Mouse (Mus musculus): ENCODE data around the gene Man2a2.

Gene Man2a2

GRCm38 (mm10) chr7:80369967-80370431 is 1.2 kb downstream of the Man2a2 start:
- no peak for DNase-seq (ENCODE audit: low spot score)

DNA sequence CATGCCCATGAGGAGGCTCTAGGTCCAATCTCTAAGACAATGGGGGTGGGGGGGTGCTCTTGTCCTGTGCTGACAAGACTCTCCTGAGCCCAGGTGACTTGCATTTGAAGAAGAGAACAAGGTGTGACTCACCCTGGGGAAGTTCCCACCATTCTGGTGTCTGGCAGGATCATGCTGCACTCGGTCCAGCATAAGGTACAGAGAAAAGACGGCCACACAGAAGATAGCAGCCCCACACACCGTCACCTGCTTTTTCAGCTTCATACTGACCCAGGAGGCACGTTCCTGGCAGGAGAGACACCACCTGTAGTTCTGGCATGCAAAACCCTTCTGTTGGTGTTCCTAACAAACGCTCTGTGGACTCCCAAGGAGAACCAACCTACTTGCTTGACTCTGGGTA is 1.7 kb downstream of the Man2a2 start:
- DNase-seq (ENCODE audit: low spot score) = no peak

GRCm38 (mm10) chr7:80368635-80369421 is 2.3 kb downstream of the Man2a2 start:
- DNase-seq (ENCODE audit: low spot score) = no peak

DNA sequence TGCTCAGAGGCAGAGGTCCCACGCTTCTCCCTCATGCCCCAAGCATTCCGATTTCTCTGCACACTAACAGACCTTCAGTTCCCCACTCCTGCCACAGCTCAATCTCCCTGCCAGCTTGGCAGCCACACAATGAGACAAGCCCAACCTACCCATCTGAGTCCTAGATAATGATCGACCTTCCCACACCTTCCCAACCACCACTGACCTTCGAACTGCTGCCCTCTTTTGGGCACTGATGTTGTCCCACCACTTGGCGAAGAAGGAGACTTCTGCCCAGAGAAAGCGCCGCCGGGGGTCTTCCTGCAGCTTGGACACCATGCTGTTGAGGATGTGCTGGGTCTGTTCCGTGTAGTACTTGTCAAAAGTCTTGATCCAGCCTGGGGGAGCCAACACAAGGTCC is 3.2 kb downstream of the Man2a2 start:
- no peak for DNase-seq (ENCODE audit: low spot score)

- DNase-seq (ENCODE audit: low spot score) = no peak
These were observed 3.9 kb downstream of the Man2a2 start for GRCm38 (mm10) chr7:80367232-80367631.

DNA sequence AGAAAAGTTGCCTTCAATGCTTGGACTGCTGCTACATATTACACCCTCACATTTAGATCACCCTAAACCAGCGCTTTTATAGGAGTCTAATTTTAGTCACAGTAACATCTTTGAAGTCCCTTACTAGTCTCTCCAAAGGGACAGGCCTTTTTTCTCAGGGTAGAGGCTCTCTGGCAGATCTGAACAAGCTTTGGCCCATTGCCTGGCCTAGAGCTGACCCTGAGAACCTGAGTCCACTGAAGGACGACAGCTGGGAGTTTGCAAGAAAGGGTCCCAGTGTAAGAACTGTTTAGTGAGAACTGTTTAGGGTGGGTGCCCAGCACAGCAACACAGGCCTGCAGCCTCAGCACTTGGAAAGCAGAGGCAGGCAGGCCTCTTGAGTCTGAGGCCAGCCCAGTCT is 5.4 kb downstream of the Man2a2 start:
- DNase-seq (ENCODE audit: low spot score) = no peak

DNA sequence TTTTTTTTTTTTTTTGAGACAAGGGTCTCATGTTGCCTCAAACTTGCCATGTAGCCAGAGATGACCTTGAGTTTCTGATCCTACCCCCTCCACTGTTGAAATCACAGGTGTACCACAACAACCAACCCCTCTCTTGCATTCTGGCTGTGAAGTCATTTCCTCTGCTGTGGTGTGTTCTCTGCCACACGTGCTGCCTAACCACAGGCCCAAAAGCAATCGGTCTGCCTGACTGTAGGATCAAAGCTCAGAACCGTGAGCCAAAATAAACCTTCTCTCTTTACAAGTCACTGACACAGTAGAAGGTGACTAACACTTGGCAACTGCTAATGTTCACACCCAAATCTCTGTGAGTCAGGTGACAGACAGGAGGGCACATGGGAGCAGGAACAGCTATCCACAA is 10.7 kb downstream of the Man2a2 start:
- DNase-seq (ENCODE audit: low spot score) = no peak

GRCm38 (mm10) chr7:80358039-80358438 is 13.1 kb downstream of the Man2a2 start:
- DNase-seq (ENCODE audit: low spot score) = no peak

- DNase-seq (ENCODE audit: low spot score) = no peak
These were observed 14.0 kb downstream of the Man2a2 start for GRCm38 (mm10) chr7:80357156-80357555.

DNA sequence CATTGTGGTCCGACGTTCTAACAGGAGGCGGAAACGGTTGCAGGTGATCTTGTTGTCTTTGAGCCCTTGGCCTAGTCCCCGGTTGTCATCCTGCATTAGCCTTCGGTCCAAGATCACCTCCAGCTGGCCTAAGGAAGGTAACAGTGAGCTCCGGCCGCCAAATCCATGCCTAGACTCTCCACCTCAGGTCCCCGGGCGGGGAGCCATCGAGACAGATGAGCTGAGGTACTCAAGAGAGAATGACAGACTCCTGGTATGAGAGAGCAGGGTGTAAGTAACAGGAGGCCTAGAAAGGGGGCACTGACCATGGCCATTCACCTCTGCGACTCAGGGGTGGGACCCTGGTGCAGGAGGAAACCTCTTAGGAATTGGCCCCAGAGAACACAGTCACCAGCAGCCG is 14.8 kb downstream of the Man2a2 start:
- no peak for DNase-seq (ENCODE audit: low spot score)

DNA sequence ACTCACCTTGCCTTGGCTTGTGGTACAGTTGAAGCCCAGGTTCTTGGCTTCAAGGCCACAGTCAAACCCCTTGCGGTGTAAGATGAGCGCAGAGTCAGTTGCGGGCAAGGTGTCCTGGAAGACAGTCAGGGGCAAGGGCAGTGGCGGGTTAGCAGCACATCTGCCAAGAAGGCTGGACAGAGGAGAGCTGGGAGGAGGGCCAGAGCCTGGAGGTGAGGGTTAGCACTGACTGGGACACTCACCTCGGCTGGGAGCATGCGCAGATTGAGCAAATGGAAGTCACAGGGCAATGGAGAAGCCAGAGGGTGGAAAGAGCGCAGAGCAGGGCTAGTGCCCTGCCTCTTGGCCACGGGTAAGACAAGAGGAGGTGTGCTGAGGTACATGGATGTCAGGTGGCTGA is 18.3 kb downstream of the Man2a2 start:
- DNase-seq (ENCODE audit: low spot score) = no peak

GRCm38 (mm10) chr7:80350808-80351207 is 20.4 kb downstream of the Man2a2 start:
- no peak for DNase-seq (ENCODE audit: low spot score)

GRCm38 (mm10) chr7:80347670-80348586 is 23.2 kb downstream of the Man2a2 start:
- DNase-seq (ENCODE audit: low spot score) = no peak

DNA sequence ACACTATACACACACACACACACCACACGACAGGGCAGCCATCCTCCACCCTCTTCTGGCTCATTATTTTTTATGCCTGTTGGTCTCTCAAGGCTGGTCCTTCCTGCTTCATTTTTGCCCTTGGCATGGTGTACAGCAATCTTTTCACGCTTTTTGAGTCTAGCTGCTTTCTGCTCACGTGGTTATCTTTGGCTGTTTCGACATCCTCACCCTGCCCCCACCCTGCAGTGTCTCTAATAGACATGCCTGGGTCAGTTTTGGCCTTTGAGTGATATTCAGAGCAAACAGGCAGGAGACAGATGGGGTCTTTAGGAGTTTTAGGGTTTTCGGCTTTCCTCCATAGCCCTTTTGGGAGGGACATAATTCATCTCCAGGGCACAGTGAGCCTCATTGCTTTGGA is 24.3 kb downstream of the Man2a2 start:
- no peak for DNase-seq (ENCODE audit: low spot score)

DNA sequence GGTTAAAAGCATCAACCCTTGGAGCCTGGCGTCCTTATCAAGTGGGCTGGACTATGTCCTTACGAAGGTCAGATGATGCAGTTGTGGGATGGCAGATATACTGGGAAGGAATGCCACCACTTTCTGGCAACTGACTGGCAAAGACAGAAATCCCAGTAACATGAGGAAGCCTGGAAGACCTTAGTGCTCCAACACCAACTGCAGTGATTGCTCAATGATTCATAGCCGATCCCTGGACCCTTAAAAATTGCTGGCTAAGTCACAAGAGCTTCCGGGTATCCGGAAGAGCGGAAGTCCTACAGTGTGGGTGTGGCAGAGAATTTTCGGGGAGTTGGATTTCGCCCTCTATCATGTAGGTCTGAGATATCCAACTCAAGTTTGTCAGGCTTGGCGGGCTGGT is 25.0 kb downstream of the Man2a2 start:
- DNase-seq (ENCODE audit: low spot score) = no peak

DNA sequence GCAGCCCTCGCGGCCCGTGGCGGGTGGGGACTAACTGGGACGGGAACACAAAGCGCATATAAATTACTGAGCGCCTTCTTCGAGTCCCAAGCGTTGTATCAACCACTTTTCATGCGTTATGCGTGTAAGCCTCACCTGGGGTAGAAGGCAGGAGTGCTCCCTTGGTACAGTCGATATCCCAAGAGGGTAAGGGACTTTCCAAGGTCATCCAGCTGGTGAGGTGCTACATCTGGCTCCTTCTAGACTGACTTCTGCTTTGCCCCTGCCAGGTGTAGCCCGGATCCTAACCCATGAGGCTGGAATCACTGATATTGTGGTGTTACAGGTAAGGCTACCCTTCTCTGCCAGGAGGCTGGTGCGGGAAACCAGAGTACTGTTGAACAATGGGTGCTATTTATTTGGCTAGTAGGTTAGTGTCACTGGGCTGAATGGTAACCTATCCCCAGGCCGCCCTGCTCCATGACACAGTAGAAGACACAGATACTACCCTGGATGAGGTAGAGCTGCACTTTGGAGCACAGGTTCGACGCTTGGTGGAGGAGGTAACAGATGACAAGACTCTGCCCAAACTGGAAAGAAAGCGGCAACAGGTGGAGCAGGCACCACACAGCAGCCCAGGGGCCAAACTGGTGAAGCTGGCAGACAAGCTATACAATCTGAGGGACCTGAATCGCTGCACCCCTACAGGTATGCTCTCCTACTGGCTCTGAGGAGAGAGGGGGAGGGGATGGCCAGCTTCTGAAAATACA is 27.7 kb downstream of the Man2a2 start:
- DNase-seq (ENCODE audit: low spot score) = no peak

GRCm38 (mm10) chr7:80342858-80343257 is 28.3 kb downstream of the Man2a2 start, which contains the start of gene Hddc3:
Hddc3 (plus strand) TSS chr7:80343104.
- peak; percentile 91 for DNase-seq (ENCODE audit: low spot score)

GRCm38 (mm10) chr7:80341793-80342192 is 29.4 kb downstream of the Man2a2 start:
- DNase-seq (ENCODE audit: low spot score) = no peak

- DNase-seq (ENCODE audit: low spot score) = no peak
These were observed 30.4 kb downstream of the Man2a2 start, which contains the start of gene Unc45a for GRCm38 (mm10) chr7:80340793-80341192. Unc45a (minus strand) TSS chr7:80341005.

DNA sequence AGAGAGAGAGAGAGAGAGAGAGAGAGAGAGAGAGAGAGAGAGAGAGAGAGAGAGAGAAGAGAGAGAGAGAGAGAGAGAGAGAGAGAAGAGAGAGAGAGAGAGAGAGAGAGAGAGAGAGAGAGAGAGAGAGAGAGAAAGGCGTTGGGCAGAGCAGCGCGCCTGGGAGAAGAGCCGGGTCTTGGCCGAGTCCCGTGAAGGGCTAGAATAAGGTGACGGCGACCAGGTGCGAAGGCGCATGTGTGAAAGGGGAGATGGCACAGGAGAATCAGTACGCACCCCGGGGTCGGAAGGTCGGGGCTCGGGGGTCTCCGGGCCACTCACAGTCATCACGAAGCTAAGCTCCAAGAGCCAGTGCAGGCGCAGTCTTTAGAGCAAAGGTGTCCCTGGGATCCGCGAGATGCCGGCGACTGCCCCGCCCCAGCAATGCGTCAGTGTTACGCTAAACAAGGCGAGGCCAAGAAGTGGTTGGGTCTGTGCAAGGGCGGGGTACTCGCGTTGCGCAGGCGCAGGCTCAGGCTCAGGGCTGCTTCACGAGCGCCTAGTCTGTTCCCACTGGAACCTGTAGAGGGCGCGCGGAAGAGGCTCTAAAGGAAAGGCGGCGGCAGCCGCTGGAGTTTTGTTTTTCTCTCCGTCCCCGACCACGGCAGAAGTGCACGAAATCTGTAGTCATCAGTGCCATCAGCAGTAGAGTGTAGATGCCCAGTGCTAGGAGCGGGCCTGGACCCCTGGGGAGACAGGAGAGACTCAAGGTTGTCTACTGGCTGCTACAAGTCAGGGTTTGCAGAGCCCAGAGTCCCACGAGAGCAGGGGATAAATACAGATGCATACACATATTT is 31.2 kb downstream of the Man2a2 start:
- DNase-seq (ENCODE audit: low spot score) = peak; percentile 96

DNA sequence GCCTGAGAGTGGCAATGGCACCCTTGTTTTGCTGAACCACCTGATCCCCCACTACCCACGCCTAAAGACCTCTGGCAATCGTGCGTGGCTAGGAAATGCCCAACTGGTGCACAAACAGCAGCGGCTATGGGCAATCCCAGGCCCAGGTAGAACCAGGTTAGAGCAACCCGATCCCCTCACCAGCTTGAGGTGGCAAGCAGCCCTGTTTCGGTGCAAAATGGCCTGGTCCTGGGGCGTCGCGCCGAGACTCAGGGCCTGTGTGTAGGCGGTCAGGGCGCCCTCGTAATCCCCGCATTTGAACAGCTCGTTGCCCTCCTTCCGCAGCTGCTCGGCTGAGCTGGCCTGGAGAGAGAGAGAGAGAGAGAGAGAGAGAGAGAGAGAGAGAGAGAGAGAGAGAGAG is 31.8 kb downstream of the Man2a2 start:
- DNase-seq (ENCODE audit: low spot score) = no peak
